ENCODE assay signal across 8 mouse cellular contexts in genomic region chr8:111909621-111910450, GRCm38 (mm10). TPM values are rescaled to one million over a fixed set of nuclear protein-coding genes. Genes with fewer than 3 reads are reported as not detected.
DNase-seq lines count a peak whose midpoint lies in the region; ATAC-seq and TF ChIP-seq lines count a peak whose summit lies in the region.

Chst5 (minus strand) TSS chr8:111910447.

- peaks cover 7% of the 10 kb centered on the region; the same call in 1 of the 2 replicates for H3K36me3 ChIP-seq in hindbrain, embryonic 10.5 days
- H3K36me3 ChIP-seq in midbrain, embryonic 14.5 days (ENCODE audit: control insufficient read depth, insufficient read depth, low read length) = no peaks in the 10 kb centered on the region

- no peaks in the 10 kb centered on the region for H3K9me3 ChIP-seq in hindbrain, embryonic 10.5 days
- no peaks in the 10 kb centered on the region for H3K9me3 ChIP-seq in midbrain, embryonic 14.5 days (ENCODE audit: control insufficient read depth, low read length)

- WGBS in hindbrain, embryonic 10.5 days = 4% methylated on average over 47 of the region's 47 CpGs
- WGBS in midbrain, embryonic 14.5 days = 3% methylated on average over 47 of the region's 47 CpGs

- H3K4me1 ChIP-seq in hindbrain, embryonic 10.5 days (replicated peaks) = peaks cover 21% of the 10 kb centered on the region
- H3K4me1 ChIP-seq in midbrain, embryonic 14.5 days (ENCODE audit: control insufficient read depth, insufficient read depth, low read length) = peaks cover 3% of the 10 kb centered on the region; the same call in 1 of the 2 replicates

- DNase-seq in layer of hippocampus, adult 2 months (ENCODE audit: low spot score in 2 of 2) = no peak
- DNase-seq in layer of hippocampus, adult 9-10 months (ENCODE audit: low spot score) = no peak
- peak; percentile 50 for DNase-seq in cerebellum, adult 8-10 months
- DNase-seq in hindbrain, embryonic 10.5 days (ENCODE audit: low spot score) = peak; percentile 62
- peak; percentile 75 for DNase-seq in midbrain, embryonic 14.5 days
- no peak for DNase-seq in layer of hippocampus, adult 18-20 months (ENCODE audit: low spot score in 2 of 2)
- no peak for DNase-seq in thymus, postnatal 25 days
- DNase-seq in MN1 (ENCODE audit: low spot score) = no peak

- H3K27ac ChIP-seq in layer of hippocampus, adult 2 months = no peak within 1 kb of the TSS
- peak within 1 kb of the TSS; percentile 86 for H3K27ac ChIP-seq in hindbrain, embryonic 10.5 days
- peak within 1 kb of the TSS; percentile 1; the same call in 1 of the 2 replicates for H3K27ac ChIP-seq in midbrain, embryonic 14.5 days (replicated peaks; ENCODE audit: low read depth, low read length)

- peak within 1 kb of the TSS; percentile 63 for H3K4me2 ChIP-seq in midbrain, embryonic 14.5 days (ENCODE audit: low read length)

- peak within 1 kb of the TSS; percentile 43 for H3K4me3 ChIP-seq in layer of hippocampus, adult 2 months
- H3K4me3 ChIP-seq in hindbrain, embryonic 10.5 days = peak within 1 kb of the TSS; percentile 59
- peak within 1 kb of the TSS; percentile 38 for H3K4me3 ChIP-seq in midbrain, embryonic 14.5 days (replicated peaks; ENCODE audit: low read depth, low read length)

- peak within 1 kb of the TSS; percentile 64 for H3K9ac ChIP-seq in midbrain, embryonic 14.5 days (replicated peaks; ENCODE audit: low read length)

- H3K27me3 ChIP-seq in hindbrain, embryonic 10.5 days (ENCODE audit: insufficient read depth, poor library complexity, severe bottlenecking) = peaks cover 35% of the 10 kb centered on the region
- H3K27me3 ChIP-seq in midbrain, embryonic 14.5 days (ENCODE audit: control insufficient read depth, insufficient read depth, low read length) = no peaks in the 10 kb centered on the region

- TF ChIP-seq CTCF in layer of hippocampus, adult 2 months (conservative IDR thresholded peaks at IDR 0.05) = no peak

- ATAC-seq in midbrain, embryonic 14.5 days (ENCODE audit: low FRiP score, low TSS enrichment) = no peak; the same call in 1 of the 2 replicates

RNA-seq across cellular contexts. Expression of gene Chst5, which starts in this region (rescaled TPM):
- under 1 TPM; 0.44 to 0.79 TPM for total RNA-seq in layer of hippocampus, adult 2 months (2021)
- polyA plus RNA-seq in hindbrain, embryonic 10.5 days (2016; fragmentation: Nextera tagmentation; extraction: Ambion mirVana) = 4.6 and 4.9 TPM in 2 replicates
- 3.1 and 3.2 TPM in 2 replicates for polyA plus RNA-seq in midbrain, embryonic 14.5 days (2014; fragmentation: Nextera tagmentation; extraction: Ambion mirVana)
- total RNA-seq in layer of hippocampus, adult 18-20 months (2021) = under 1 TPM; 0.63 to 0.64 TPM

Comparison
In these comparisons a context has a peak if more than half of its experiments do, and no peak if none do; other contexts are left out.
1. DNase-seq: peak in cerebellum, adult 8-10 months (single experiment), hindbrain, embryonic 10.5 days (single experiment) and midbrain, embryonic 14.5 days (single experiment); none in layer of hippocampus, adult 2 months (0 of 2), layer of hippocampus, adult 9-10 months (single experiment), layer of hippocampus, adult 18-20 months (0 of 2), thymus, postnatal 25 days (single experiment) and MN1 (single experiment).
2. Peak in every context shown above with its lines, with median percentiles within 50 percentile points of each other: H3K4me3 ChIP-seq.